Mouse (Mus musculus) neural tube, embryonic 13.5 days (tissue): ENCODE measurements around the gene Zfp282. TPM values are rescaled to one million over a fixed set of nuclear protein-coding genes. Genes with fewer than 3 reads are reported as not detected.
A peak's percentile ranks its signal among the peaks of the same experiment; 100 is the strongest.

Experiments
- ATAC-seq: fragments of 200-750 bp; cut with Nextera tagmentation; 2 replicates; pipeline ENCODE4 v1.8.0; 2017; ENCODE audit warnings: low read depth, mild to moderate bottlenecking, moderate TSS enrichment, moderate library complexity
- H3K27ac ChIP-seq: fragments of 300-500 bp; sonication (generic); replicated peaks from 2 replicates; pipeline ENCODE4 v1.5.1; 2015; ENCODE audit warnings: moderate library complexity, mild to moderate bottlenecking, inconsistent platforms
- H3K27me3 ChIP-seq: fragments of 300-500 bp; sonication (generic); 2 replicates; pipeline ENCODE4 v1.6.1; 2015; ENCODE audit warnings: mild to moderate bottlenecking, inconsistent platforms
- H3K36me3 ChIP-seq: fragments of 300-500 bp; sonication (generic); 2 replicates; pipeline ENCODE4 v1.6.1; 2015; ENCODE audit warnings: mild to moderate bottlenecking, inconsistent platforms
- H3K4me1 ChIP-seq: fragments of 300-500 bp; sonication (generic); replicated peaks from 2 replicates; pipeline ENCODE4 v1.6.1; 2015; ENCODE audit warnings: inconsistent platforms
- H3K4me2 ChIP-seq: fragments of 300-500 bp; sonication (generic); 2 replicates; pipeline ENCODE4 v1.6.1; 2015; ENCODE audit warnings: inconsistent platforms, mild to moderate bottlenecking, moderate library complexity
- H3K4me3 ChIP-seq: fragments of 300-500 bp; sonication (generic); 2 replicates; pipeline ENCODE4 v1.5.1; 2015; ENCODE audit warnings: mild to moderate bottlenecking, inconsistent platforms
- H3K9ac ChIP-seq: fragments of 300-500 bp; sonication (generic); 2 replicates; pipeline ENCODE4 v1.6.1; 2015; ENCODE audit warnings: moderate library complexity, mild to moderate bottlenecking, inconsistent platforms
- H3K9me3 ChIP-seq: fragments of 300-500 bp; sonication (generic); 2 replicates; pipeline ENCODE4 v1.6.1; 2016; ENCODE audit warnings: inconsistent platforms
- whole genome bisulfite sequencing: fragments of 180-500 bp; shearing (Covaris S2); methylation state at CpG from one replicate; pipeline ENCODE4 v1.1.7; 2015; 5-methylcytosine and 5-hydroxymethylcytosine counted together
- polyA plus RNA-seq: library from polyadenylated mRNA; unstranded; fragments of >200 nt; fragmentation: Nextera tagmentation; extraction: Ambion mirVana; gene quantifications from 2 replicates; pipeline ENCODE4 v1.2.1, GENCODE M21; 2015

Zfp282 gene
- polyA plus RNA-seq, 1 experiment from 2014 or later = 22.1 TPM

DNA sequence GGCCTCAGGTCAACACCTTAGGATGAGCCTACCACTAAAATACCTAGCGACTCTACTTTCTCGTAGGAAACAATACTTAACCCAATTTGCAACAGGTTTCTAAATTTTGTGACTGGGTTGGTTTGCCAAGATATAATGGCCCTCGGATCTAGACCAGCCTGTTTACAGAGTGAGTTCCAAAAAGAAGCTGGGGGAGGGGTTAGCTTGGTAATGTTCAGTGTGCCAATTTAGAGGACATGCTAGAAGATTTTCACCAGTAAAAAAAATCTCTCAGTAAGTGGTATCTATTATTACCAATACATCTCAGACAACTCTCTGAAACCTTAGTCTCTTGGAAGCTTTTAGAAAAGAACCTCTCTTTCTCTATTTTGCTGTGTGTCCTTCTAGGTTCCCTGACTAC lies 66.7 kb downstream of the Zfp282 start:
- Histone ChIP-seq H3K9me3 (no peaks in the 10 kb centered on the region), H3K27ac (no peak overlapping the region), H3K9ac (no peak overlapping the region; the same call in 1 of the 2 replicates), H3K4me3 (peak overlapping the region; percentile 46), H3K4me2 (peak overlapping the region; percentile 78), H3K36me3 (0 out of 2 replicates have a peak, but pooled peaks cover 12% of the 10 kb centered on the region), H3K4me1 (peaks cover 9% of the 10 kb centered on the region), H3K27me3 (no peaks in the 10 kb centered on the region)
- ATAC-seq = no peak
- WGBS = 86% methylated on average over 3 of the region's 3 CpGs

GRCm38 (mm10) chr6:47947388-47947787 lies 70.4 kb downstream of the Zfp282 start:
- WGBS = 96% methylated on average over 4 of the region's 4 CpGs
- no peak for ATAC-seq
- peaks cover 9% of the 10 kb centered on the region for H3K4me1 ChIP-seq
- H3K27me3 ChIP-seq = no peaks in the 10 kb centered on the region
- no peak overlapping the region for H3K9ac ChIP-seq
- 0 out of 2 replicates have a peak, but pooled peaks cover 12% of the 10 kb centered on the region for H3K36me3 ChIP-seq
- H3K4me3 ChIP-seq = no peak overlapping the region
- H3K9me3 ChIP-seq = no peaks in the 10 kb centered on the region
- H3K4me2 ChIP-seq = no peak overlapping the region
- H3K27ac ChIP-seq = no peak overlapping the region

DNA sequence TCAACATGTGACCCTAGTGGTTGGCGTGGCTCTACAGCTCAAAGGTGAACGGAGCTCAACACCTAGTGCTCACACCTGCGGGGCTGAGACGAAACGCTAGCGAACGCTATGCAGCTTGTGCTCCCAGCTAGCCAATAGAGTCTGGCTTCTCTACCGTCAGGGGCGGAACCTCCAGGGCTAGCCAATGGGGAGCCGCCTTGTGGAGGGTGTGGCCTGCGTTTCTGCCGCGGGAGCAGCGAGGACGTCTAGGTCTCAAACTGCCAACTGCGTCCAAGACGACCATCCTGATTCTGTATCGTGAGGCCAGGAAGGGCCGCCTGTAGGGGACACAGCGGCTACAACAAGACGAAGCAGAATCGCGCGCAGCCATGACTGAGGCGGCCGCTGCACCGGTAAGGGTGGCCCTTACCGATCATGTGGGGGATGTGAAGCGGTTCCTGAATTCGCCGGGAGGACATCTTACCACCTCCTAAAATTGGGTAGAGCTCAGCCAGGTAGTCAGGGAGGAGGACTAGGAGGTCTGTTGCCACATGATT lies 76.3 kb downstream of the Zfp282 start, which contains the start of gene Zfp956:
Zfp956 (plus strand) TSS at position 200 of the 536 bp plus-strand sequence.
- H3K4me3 ChIP-seq = peak within 1 kb of the TSS; percentile 62
- H3K9ac ChIP-seq = peak within 1 kb of the TSS; percentile 81
- WGBS = 0% methylated on average over 31 of the region's 31 CpGs
- H3K4me2 ChIP-seq = peak within 1 kb of the TSS; percentile 85
- ATAC-seq = peak; percentile 99
- H3K4me1 ChIP-seq = peaks cover 21% of the 10 kb centered on the region
- no peaks in the 10 kb centered on the region for H3K27me3 ChIP-seq
- H3K27ac ChIP-seq = peak within 1 kb of the TSS; percentile 78
- H3K9me3 ChIP-seq = no peaks in the 10 kb centered on the region
- H3K36me3 ChIP-seq = peaks cover 24% of the 10 kb centered on the region

GRCm38 (mm10) chr6:47954425-47954824 lies 77.4 kb downstream of the Zfp282 start:
- Histone ChIP-seq H3K4me2 (peak overlapping the region; percentile 85), H3K9me3 (no peaks in the 10 kb centered on the region), H3K36me3 (peaks cover 36% of the 10 kb centered on the region), H3K9ac (peak overlapping the region; percentile 81; the same call in 1 of the 2 replicates), H3K27me3 (no peaks in the 10 kb centered on the region), H3K4me3 (peak overlapping the region; percentile 62), H3K27ac (no peak overlapping the region), H3K4me1 (peaks cover 21% of the 10 kb centered on the region)
- WGBS = 90% methylated on average over 3 of the region's 3 CpGs
- no peak for ATAC-seq

- Histone ChIP-seq H3K36me3 (peaks cover 67% of the 10 kb centered on the region), H3K4me2 (no peak overlapping the region)
These were observed 80.8 kb downstream of the Zfp282 start for GRCm38 (mm10) chr6:47957816-47958215.

More at GRCm38 (mm10) chr6:47957816-47958215, 80.8 kb downstream of the Zfp282 start:
- no peak for ATAC-seq
- no peak overlapping the region for H3K27ac ChIP-seq
- no peak overlapping the region for H3K9ac ChIP-seq
- peaks cover 18% of the 10 kb centered on the region for H3K4me1 ChIP-seq
- no peaks in the 10 kb centered on the region for H3K9me3 ChIP-seq
- H3K4me3 ChIP-seq = no peak overlapping the region
- H3K27me3 ChIP-seq = no peaks in the 10 kb centered on the region

Other genes starting within 250 kb of the Zfp282 start
- 187 and 204 TPM in 2 replicates for gene Pdia4, start 63.8 kb upstream of the Zfp282 start, polyA plus RNA-seq
- 16.6 and 17.1 TPM in 2 replicates for gene Zfp786, start 46.3 kb upstream of the Zfp282 start, polyA plus RNA-seq
- gene Zfp398, start 41.5 kb upstream of the Zfp282 start, polyA plus RNA-seq = 15.7 and 17.3 TPM in 2 replicates
- gene Zfp212, start 43.3 kb downstream of the Zfp282 start, polyA plus RNA-seq = 15.8 and 17.0 TPM in 2 replicates
- 14.7 and 15.4 TPM in 2 replicates for gene Zfp956, start 76.2 kb downstream of the Zfp282 start, polyA plus RNA-seq
- gene Zfp777, start 171.7 kb downstream of the Zfp282 start, polyA plus RNA-seq = 8.9 and 11.7 TPM in 2 replicates
- gene Zfp746, start 209.4 kb downstream of the Zfp282 start, polyA plus RNA-seq = 20.2 and 20.5 TPM in 2 replicates